ENCODE assay signal across 26 mouse cellular contexts in genomic region chr12:29553138-29553537, GRCm38 (mm10). TPM values are rescaled to one million over a fixed set of nuclear protein-coding genes. Genes with fewer than 3 reads are reported as not detected.
DNase-seq lines count a peak whose midpoint lies in the region; ATAC-seq and TF ChIP-seq lines count a peak whose summit lies in the region.
"Had no signal": no experiment of that assay in that cellular context is flagged by ENCODE, and none has a peak within 500 bp of the region (broad histone marks: within the 10 kb centered on the region; RNA-seq: fewer than 3 reads in every experiment).

No protein-coding gene starts in this region.

- H3K9ac ChIP-seq in forebrain, embryonic 13.5 days: no peak overlapping the region
- no peak overlapping the region for H3K9ac ChIP-seq in hindbrain, embryonic 12.5 days
- H3K9ac ChIP-seq in midbrain, embryonic 11.5 days (ENCODE audit: low read length): no peak overlapping the region
- H3K9ac ChIP-seq in midbrain, embryonic 13.5 days (replicated peaks): no peak overlapping the region
- no peak overlapping the region for H3K9ac ChIP-seq in forebrain, embryonic 16.5 days (replicated peaks; ENCODE audit: low read depth, low read length)
- H3K9ac ChIP-seq: embryonic facial prominence, embryonic 13.5 days; hindbrain, embryonic 14.5 days had no signal

- no peak overlapping the region for H3K4me2 ChIP-seq in forebrain, embryonic 13.5 days
- no peak overlapping the region for H3K4me2 ChIP-seq in hindbrain, embryonic 12.5 days (replicated peaks)
- H3K4me2 ChIP-seq in midbrain, embryonic 11.5 days: no peak overlapping the region
- H3K4me2 ChIP-seq in midbrain, embryonic 13.5 days (replicated peaks): no peak overlapping the region
- no peak overlapping the region for H3K4me2 ChIP-seq in forebrain, embryonic 16.5 days (ENCODE audit: low read length)
- H3K4me2 ChIP-seq: embryonic facial prominence, embryonic 13.5 days; heart, embryonic 11.5 days; hindbrain, embryonic 14.5 days had no signal

- H3K27ac ChIP-seq in forebrain, embryonic 13.5 days: no peak overlapping the region
- H3K27ac ChIP-seq in forebrain, embryonic 10.5 days: no peak overlapping the region
- no peak overlapping the region for H3K27ac ChIP-seq in hindbrain, embryonic 10.5 days
- no peak overlapping the region for H3K27ac ChIP-seq in hindbrain, embryonic 12.5 days
- no peak overlapping the region for H3K27ac ChIP-seq in midbrain, embryonic 11.5 days (ENCODE audit: low read depth, low read length)
- no peak overlapping the region for H3K27ac ChIP-seq in midbrain, embryonic 13.5 days
- H3K27ac ChIP-seq in forebrain, embryonic 16.5 days (ENCODE audit: low read length): peak overlapping the region; percentile 70
- H3K27ac ChIP-seq: embryonic facial prominence, embryonic 10.5 days; embryonic facial prominence, embryonic 13.5 days; gastrocnemius, adult 2 months; hindbrain, embryonic 14.5 days; hindbrain, postnatal 0 days had no signal

- no peak overlapping the region for H3K4me3 ChIP-seq in forebrain, embryonic 13.5 days
- no peak overlapping the region for H3K4me3 ChIP-seq in forebrain, embryonic 10.5 days
- no peak overlapping the region for H3K4me3 ChIP-seq in hindbrain, embryonic 10.5 days
- no peak overlapping the region for H3K4me3 ChIP-seq in hindbrain, embryonic 12.5 days
- no peak overlapping the region for H3K4me3 ChIP-seq in midbrain, embryonic 11.5 days (ENCODE audit: low read depth, low read length)
- no peak overlapping the region for H3K4me3 ChIP-seq in midbrain, embryonic 13.5 days (replicated peaks)
- H3K4me3 ChIP-seq in forebrain, embryonic 16.5 days (replicated peaks; ENCODE audit: low read length): no peak overlapping the region
- H3K4me3 ChIP-seq in lung, adult 2 months (replicated peaks; ENCODE audit: extremely low read depth, low read depth, low read length): no peak overlapping the region
- H3K4me3 ChIP-seq: embryonic facial prominence, embryonic 10.5 days; embryonic facial prominence, embryonic 13.5 days; erythroblast, embryonic 14.5 days; gastrocnemius, adult 2 months had no signal

- no peaks in the 10 kb centered on the region for H3K36me3 ChIP-seq in forebrain, embryonic 13.5 days (ENCODE audit: poor library complexity, severe bottlenecking)
- no peaks in the 10 kb centered on the region for H3K36me3 ChIP-seq in forebrain, embryonic 10.5 days (replicated peaks)
- H3K36me3 ChIP-seq in hindbrain, embryonic 10.5 days: no peaks in the 10 kb centered on the region
- no peaks in the 10 kb centered on the region for H3K36me3 ChIP-seq in hindbrain, embryonic 12.5 days
- no peaks in the 10 kb centered on the region for H3K36me3 ChIP-seq in midbrain, embryonic 11.5 days (ENCODE audit: control insufficient read depth, insufficient read depth, low read length)
- no peaks in the 10 kb centered on the region for H3K36me3 ChIP-seq in midbrain, embryonic 13.5 days
- H3K36me3 ChIP-seq in forebrain, embryonic 16.5 days (ENCODE audit: control insufficient read depth, insufficient read depth): no peaks in the 10 kb centered on the region
- H3K36me3 ChIP-seq: embryonic facial prominence, embryonic 10.5 days; embryonic facial prominence, embryonic 13.5 days had no signal

- H3K4me1 ChIP-seq in forebrain, embryonic 13.5 days: peaks cover 26% of the 10 kb centered on the region
- no peaks in the 10 kb centered on the region for H3K4me1 ChIP-seq in forebrain, embryonic 10.5 days
- H3K4me1 ChIP-seq in hindbrain, embryonic 10.5 days (replicated peaks): peaks cover 2% of the 10 kb centered on the region; the same call in 1 of the 2 replicates
- H3K4me1 ChIP-seq in hindbrain, embryonic 12.5 days: 0 out of 2 replicates have a peak, but pooled peaks cover 3% of the 10 kb centered on the region
- peaks cover 3% of the 10 kb centered on the region; the same call in 1 of the 2 replicates for H3K4me1 ChIP-seq in midbrain, embryonic 11.5 days (ENCODE audit: control insufficient read depth, insufficient read depth, low read length)
- peaks cover 38% of the 10 kb centered on the region for H3K4me1 ChIP-seq in midbrain, embryonic 13.5 days (replicated peaks)
- H3K4me1 ChIP-seq in forebrain, embryonic 16.5 days (replicated peaks; ENCODE audit: control insufficient read depth, insufficient read depth, low read length): peaks cover 42% of the 10 kb centered on the region
- H3K4me1 ChIP-seq in lung, adult 2 months (ENCODE audit: control insufficient read depth, insufficient read depth, low read length): no peaks in the 10 kb centered on the region
- H3K4me1 ChIP-seq: embryonic facial prominence, embryonic 10.5 days; embryonic facial prominence, embryonic 13.5 days had no signal

- no peaks in the 10 kb centered on the region for H3K27me3 ChIP-seq in forebrain, embryonic 13.5 days
- no peaks in the 10 kb centered on the region for H3K27me3 ChIP-seq in forebrain, embryonic 10.5 days (ENCODE audit: poor library complexity, severe bottlenecking)
- no peaks in the 10 kb centered on the region for H3K27me3 ChIP-seq in hindbrain, embryonic 10.5 days (ENCODE audit: insufficient read depth, poor library complexity, severe bottlenecking)
- H3K27me3 ChIP-seq in hindbrain, embryonic 12.5 days: no peaks in the 10 kb centered on the region
- H3K27me3 ChIP-seq in midbrain, embryonic 11.5 days (ENCODE audit: control insufficient read depth, insufficient read depth, low read length): no peaks in the 10 kb centered on the region
- no peaks in the 10 kb centered on the region for H3K27me3 ChIP-seq in midbrain, embryonic 13.5 days
- H3K27me3 ChIP-seq in forebrain, embryonic 16.5 days (replicated peaks; ENCODE audit: control insufficient read depth, insufficient read depth, low read length): no peaks in the 10 kb centered on the region
- H3K27me3 ChIP-seq: embryonic facial prominence, embryonic 13.5 days had no signal

- no peak for TF ChIP-seq CTCF in lung, adult 2 months (IDR thresholded peaks at IDR 0.05; ENCODE audit: insufficient read depth, low read length)

- no peak for TF ChIP-seq POLR2A in lung, adult 2 months (IDR thresholded peaks at IDR 0.05; ENCODE audit: borderline replicate concordance, extremely low read depth, low read depth, low read length)

- no peaks in the 10 kb centered on the region for H3K9me3 ChIP-seq in forebrain, embryonic 13.5 days (replicated peaks)
- no peaks in the 10 kb centered on the region for H3K9me3 ChIP-seq in forebrain, embryonic 10.5 days
- no peaks in the 10 kb centered on the region for H3K9me3 ChIP-seq in hindbrain, embryonic 10.5 days
- no peaks in the 10 kb centered on the region for H3K9me3 ChIP-seq in hindbrain, embryonic 12.5 days (replicated peaks)
- no peaks in the 10 kb centered on the region for H3K9me3 ChIP-seq in midbrain, embryonic 11.5 days (ENCODE audit: control insufficient read depth, low read length)
- no peaks in the 10 kb centered on the region for H3K9me3 ChIP-seq in midbrain, embryonic 13.5 days
- no peaks in the 10 kb centered on the region for H3K9me3 ChIP-seq in forebrain, embryonic 16.5 days (ENCODE audit: control insufficient read depth, low read length)
- H3K9me3 ChIP-seq: embryonic facial prominence, embryonic 10.5 days; embryonic facial prominence, embryonic 13.5 days had no signal

- 61% methylated on average over 7 of the region's 7 CpGs for WGBS in forebrain, embryonic 13.5 days
- 83% methylated on average over 7 of the region's 7 CpGs for WGBS in forebrain, embryonic 10.5 days
- 59% methylated on average over 7 of the region's 7 CpGs for WGBS in hindbrain, embryonic 10.5 days
- WGBS in hindbrain, embryonic 12.5 days: 62% methylated on average over 7 of the region's 7 CpGs
- WGBS in midbrain, embryonic 11.5 days: 50% methylated on average over 7 of the region's 7 CpGs
- 43% methylated on average over 7 of the region's 7 CpGs for WGBS in midbrain, embryonic 13.5 days
- WGBS in forebrain, embryonic 16.5 days: 40% methylated on average over 7 of the region's 7 CpGs
- 70% methylated on average over 7 of the region's 7 CpGs for WGBS in lung, adult 2 months

- peak; percentile 31; the same call in 1 of the 2 replicates for ATAC-seq in forebrain, embryonic 13.5 days
- no peak for ATAC-seq in hindbrain, embryonic 12.5 days (ENCODE audit: low FRiP score)
- ATAC-seq in midbrain, embryonic 11.5 days (ENCODE audit: low FRiP score): 0 out of 2 replicates have a peak, but pooled peaks have one; percentile 27
- ATAC-seq in midbrain, embryonic 13.5 days: no peak
- peak; percentile 79 for ATAC-seq in forebrain, embryonic 16.5 days
- ATAC-seq: activated CD4-positive, CD25-positive, alpha-beta regulatory T cell, adult 4 months; hindbrain, postnatal 0 days; inflammation-experienced regulatory T-cells, adult 6 months; intestine, embryonic 16.5 days had no signal

- no peak for DNase-seq in forebrain, embryonic 10.5 days (ENCODE audit: extremely low spot score, low spot score)
- peak; percentile 7 for DNase-seq in hindbrain, embryonic 10.5 days (ENCODE audit: low spot score)
- DNase-seq in midbrain, embryonic 11.5 days (ENCODE audit: low spot score, missing footprints): no peak
- DNase-seq in lung, adult 2 months: no peak
- DNase-seq: adrenal gland, adult 8-10 months; adrenal gland, postnatal 25 days; cerebellum, adult 11 months; cerebellum, adult 2 months; cerebellum, adult 9-11 months; cerebellum, postnatal 25 days; gastrocnemius, adult 2 months; gastrocnemius, postnatal 14 days had no signal

RNA-seq across cellular contexts. Expression of gene Myt1l, which starts 25.0 kb away (rescaled TPM):
- 116 and 131 TPM in 2 replicates for polyA plus RNA-seq in forebrain, embryonic 13.5 days (2015; fragmentation: Nextera tagmentation; extraction: Ambion mirVana)
- 1.0 and 3.3 TPM in 2 replicates for polyA plus RNA-seq in forebrain, embryonic 10.5 days (2016; fragmentation: Nextera tagmentation; extraction: Ambion mirVana)
- polyA plus RNA-seq in hindbrain, embryonic 10.5 days (2016; fragmentation: Nextera tagmentation; extraction: Ambion mirVana): 3.5 and 12.1 TPM in 2 replicates
- polyA plus RNA-seq in hindbrain, embryonic 12.5 days (2016; fragmentation: Nextera tagmentation; extraction: Ambion mirVana): 58.2 and 64.3 TPM in 2 replicates
- polyA plus RNA-seq in midbrain, embryonic 11.5 days (2014; fragmentation: Nextera tagmentation; extraction: Ambion mirVana): 13.3 and 13.5 TPM in 2 replicates
- 177 and 191 TPM in 2 replicates for polyA plus RNA-seq in midbrain, embryonic 13.5 days (2015; fragmentation: Nextera tagmentation; extraction: Ambion mirVana)
- 261 and 316 TPM in 2 replicates for polyA plus RNA-seq in forebrain, embryonic 16.5 days (2015; fragmentation: Nextera tagmentation; extraction: Ambion mirVana)
- not detected in 2 replicates for polyA plus RNA-seq in lung, adult 2 months (2012; rRNA removed)
- polyA plus RNA-seq: activated CD4-positive, CD25-positive, alpha-beta regulatory T cell, adult 4 months; erythroblast, embryonic 14.5 days; heart, postnatal 0 days had no signal

Comparison
In these comparisons a context has a peak if more than half of its experiments do, and no peak if none do; other contexts are left out.
1. ATAC-seq: peak in forebrain, embryonic 13.5 days (single experiment), midbrain, embryonic 11.5 days (single experiment) and forebrain, embryonic 16.5 days (single experiment); none in hindbrain, embryonic 12.5 days (single experiment) and midbrain, embryonic 13.5 days (single experiment).